Mouse (Mus musculus) G1E (cell line): Measurements from ENCODE around the gene Olfr1195.

Source experiments
- CTCF ChIP-seq: IDR thresholded peaks from 2 replicates; pipeline ENCODE4 v1.5.1; 2012; ENCODE audit warnings: low read depth, low read length, inconsistent platforms, mixed read lengths
- TAL1 ChIP-seq: conservative IDR thresholded peaks from 2 replicates; pipeline ENCODE4 v1.6.1; 2012; ENCODE audit warnings: low read depth, low read length, inconsistent platforms, mixed read lengths

DNA sequence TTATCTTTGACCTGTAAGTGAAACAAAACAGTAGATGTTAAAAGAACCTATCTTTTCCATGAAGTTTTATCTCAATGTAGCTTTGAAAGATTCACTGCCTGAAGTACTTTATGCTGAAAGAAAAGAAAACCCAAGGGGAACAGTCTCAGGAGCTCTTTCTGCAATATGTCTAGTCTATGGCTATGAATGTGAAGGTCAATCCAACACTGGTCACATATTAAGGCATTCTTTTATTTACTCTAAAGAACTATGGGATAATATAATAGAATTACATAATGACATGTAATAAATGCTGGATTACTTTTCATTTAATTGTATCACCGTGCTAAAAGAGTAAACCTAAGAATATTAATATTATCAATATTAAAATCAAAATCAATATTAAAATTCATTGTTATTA is 43.3 kb upstream of the Olfr1195 start, which contains the start of gene Olfr1197:
- TF ChIP-seq CTCF (no peak), TAL1 (no peak)
